Mouse (Mus musculus): ENCODE measurements at regions not wholly inside any gene's neighbourhood (a gene's known extent, or its start where the extent isn't known, plus 50 kb on each side); places are given as distances from the start of the nearest gene placed in this dataset.

GRCm38 (mm10) chr19:15146325-15146724 is 548.5 kb upstream of the Tle4 start:
- no peak for ATAC-seq (replicated peaks; ENCODE audit: low FRiP score, poor library complexity, severe bottlenecking)

- ATAC-seq (replicated peaks; ENCODE audit: low FRiP score, poor library complexity, severe bottlenecking), result no peak
Measured at GRCm38 (mm10) chr19:15127122-15127521, 529.3 kb upstream of the Tle4 start.

- ATAC-seq (replicated peaks; ENCODE audit: low FRiP score, poor library complexity, severe bottlenecking), result no peak
Measured at GRCm38 (mm10) chr19:15108441-15109026, 510.7 kb upstream of the Tle4 start.

GRCm38 (mm10) chr19:15095054-15095453 is 497.2 kb upstream of the Tle4 start:
- ATAC-seq (replicated peaks; ENCODE audit: low FRiP score, poor library complexity, severe bottlenecking), result no peak

- ATAC-seq (replicated peaks; ENCODE audit: low FRiP score, poor library complexity, severe bottlenecking), result no peak
Measured at GRCm38 (mm10) chr19:15093534-15093933, 495.7 kb upstream of the Tle4 start.

GRCm38 (mm10) chr19:15080638-15081037 is 482.8 kb upstream of the Tle4 start:
- ATAC-seq (replicated peaks; ENCODE audit: low FRiP score, poor library complexity, severe bottlenecking), result no peak

GRCm38 (mm10) chr19:15057801-15058200 is 459.9 kb upstream of the Tle4 start:
- ATAC-seq (replicated peaks; ENCODE audit: low FRiP score, poor library complexity, severe bottlenecking), result no peak

GRCm38 (mm10) chr19:15053582-15054141 is 455.8 kb upstream of the Tle4 start:
- no peak for ATAC-seq (replicated peaks; ENCODE audit: low FRiP score, poor library complexity, severe bottlenecking)

GRCm38 (mm10) chr19:15052642-15053239 is 454.9 kb upstream of the Tle4 start:
- no peak for ATAC-seq (replicated peaks; ENCODE audit: low FRiP score, poor library complexity, severe bottlenecking)

GRCm38 (mm10) chr19:15047896-15048295 is 450.0 kb upstream of the Tle4 start:
- no peak for ATAC-seq (replicated peaks; ENCODE audit: low FRiP score, poor library complexity, severe bottlenecking)

- ATAC-seq (replicated peaks; ENCODE audit: low FRiP score, poor library complexity, severe bottlenecking), result no peak
Measured at GRCm38 (mm10) chr19:15047306-15047868, 449.5 kb upstream of the Tle4 start.

GRCm38 (mm10) chr19:15035554-15035953 is 437.7 kb upstream of the Tle4 start:
- ATAC-seq (replicated peaks; ENCODE audit: low FRiP score, poor library complexity, severe bottlenecking), result no peak

GRCm38 (mm10) chr19:15033921-15034320 is 436.1 kb upstream of the Tle4 start:
- ATAC-seq (replicated peaks; ENCODE audit: low FRiP score, poor library complexity, severe bottlenecking), result no peak

- ATAC-seq (replicated peaks; ENCODE audit: low FRiP score, poor library complexity, severe bottlenecking), result no peak
Measured at GRCm38 (mm10) chr19:15033396-15033795, 435.5 kb upstream of the Tle4 start.

GRCm38 (mm10) chr19:15032297-15032947 is 434.6 kb upstream of the Tle4 start:
- ATAC-seq (replicated peaks; ENCODE audit: low FRiP score, poor library complexity, severe bottlenecking), result no peak

- no peak for ATAC-seq (replicated peaks; ENCODE audit: low FRiP score, poor library complexity, severe bottlenecking)
Measured at GRCm38 (mm10) chr19:15031483-15031882, 433.6 kb upstream of the Tle4 start.

- no peak for ATAC-seq (replicated peaks; ENCODE audit: low FRiP score, poor library complexity, severe bottlenecking)
Measured at GRCm38 (mm10) chr19:15003596-15003995, 405.7 kb upstream of the Tle4 start.

- ATAC-seq (replicated peaks; ENCODE audit: low FRiP score, poor library complexity, severe bottlenecking), result no peak
Measured at GRCm38 (mm10) chr19:14993344-14993743, 395.5 kb upstream of the Tle4 start.

- no peak for ATAC-seq (replicated peaks; ENCODE audit: low FRiP score, poor library complexity, severe bottlenecking)
Measured at GRCm38 (mm10) chr19:14970161-14970560, 372.3 kb upstream of the Tle4 start.

GRCm38 (mm10) chr19:14968283-14968682 is 370.4 kb upstream of the Tle4 start:
- no peak for ATAC-seq (replicated peaks; ENCODE audit: low FRiP score, poor library complexity, severe bottlenecking)

GRCm38 (mm10) chr19:14957727-14958126 is 359.9 kb upstream of the Tle4 start:
- no peak for ATAC-seq (replicated peaks; ENCODE audit: low FRiP score, poor library complexity, severe bottlenecking)

All from erythroid progenitor cell, adult 5-6 weeks (primary cell).